Comparison of ENCODE assay signal across 19 mouse cellular contexts in genomic region chr13:48016606-48017005, GRCm38 (mm10).
"Had no signal": no experiment of that assay in that cellular context is flagged by ENCODE, and none has a peak within 500 bp of the region (broad histone marks: within the 10 kb centered on the region; RNA-seq: fewer than 3 reads in every experiment).

No protein-coding gene starts in this region.

- DNase-seq: liver, postnatal 0 days; lung, adult 2 months; lung, postnatal 14 days; lung, postnatal 36 days; midbrain, embryonic 14.5 days; right cerebral cortex, postnatal 14 days; thymus, adult 2 months; thymus, postnatal 25 days; thymus, postnatal 4 days had no signal

- H3K27ac ChIP-seq: liver, embryonic 15.5 days; lung, embryonic 15.5 days; macrophage; midbrain, embryonic 12.5 days; neural tube, embryonic 12.5 days; stomach, embryonic 15.5 days; stomach, postnatal 0 days had no signal

- H3K4me2 ChIP-seq: liver, embryonic 15.5 days; lung, embryonic 15.5 days; midbrain, embryonic 12.5 days; neural tube, embryonic 12.5 days; stomach, embryonic 15.5 days had no signal

- H3K36me3 ChIP-seq: liver, embryonic 15.5 days; lung, embryonic 15.5 days; midbrain, embryonic 12.5 days; neural tube, embryonic 12.5 days; stomach, embryonic 15.5 days had no signal

- H3K4me1 ChIP-seq: liver, embryonic 15.5 days; lung, embryonic 15.5 days; megakaryocyte, embryonic 14.5 days had no signal

- H3K9me3 ChIP-seq: liver, embryonic 15.5 days; lung, embryonic 15.5 days; midbrain, embryonic 12.5 days; neural tube, embryonic 12.5 days; stomach, embryonic 15.5 days had no signal

- ATAC-seq: liver, postnatal 0 days; lung, postnatal 0 days; midbrain, embryonic 16.5 days had no signal

- H3K4me3 ChIP-seq: liver, embryonic 15.5 days; lung, embryonic 15.5 days; megakaryocyte, embryonic 14.5 days; midbrain, embryonic 12.5 days; neural tube, embryonic 12.5 days; stomach, embryonic 15.5 days had no signal

- H3K27me3 ChIP-seq: liver, embryonic 15.5 days; lung, embryonic 15.5 days; megakaryocyte, embryonic 14.5 days; neural tube, embryonic 12.5 days; stomach, embryonic 15.5 days had no signal

- H3K9ac ChIP-seq: liver, embryonic 15.5 days; liver, postnatal 0 days; lung, embryonic 15.5 days; midbrain, embryonic 12.5 days; neural tube, embryonic 12.5 days; stomach, embryonic 15.5 days had no signal
